Mouse (Mus musculus): ENCODE measurements around the gene Jmy. TPM values are rescaled to one million over a fixed set of nuclear protein-coding genes. Genes with fewer than 3 reads are reported as not detected.

Gene Jmy
- polyA plus RNA-seq (2012; fragmentation: generic; extraction: Trizol), result 4.1 TPM

GRCm38 (mm10) chr13:93499167-93499972 lies at the start of gene Jmy:
TSS of gene Jmy (minus strand) at chr13:93499808.
- peak within 1 kb of the TSS; percentile 34 for H3ac ChIP-seq (ENCODE audit: control insufficient read depth, insufficient read length)
- peaks cover 27% of the 10 kb centered on the region for H3K79me2 ChIP-seq (ENCODE audit: control insufficient read depth, insufficient read depth)
- H3K4me3 ChIP-seq, result peak within 1 kb of the TSS; percentile 69
- no peaks in the 10 kb centered on the region for H3K27me3 ChIP-seq (ENCODE audit: control insufficient read depth, insufficient read depth, insufficient read length)
- no peak for TF ChIP-seq MYOG (IDR thresholded peaks at IDR 0.05; ENCODE audit: control insufficient read depth in 1 of 3, insufficient read depth in 1 of 3, insufficient read length in 2 of 3, low read depth in 2 of 3)
- no peak for TF ChIP-seq SRF (IDR thresholded peaks at IDR 0.05; ENCODE audit: control insufficient read depth, insufficient read length, low read depth)
- TF ChIP-seq TCF3 (IDR thresholded peaks at IDR 0.05; ENCODE audit: insufficient read length, low read depth), result no peak
- no peak for TF ChIP-seq MAX (IDR thresholded peaks at IDR 0.05; ENCODE audit: low read depth)
- peak; percentile 95 for TF ChIP-seq POLR2A (IDR thresholded peaks at IDR 0.05; ENCODE audit: insufficient read length, low read depth)
- TF ChIP-seq REST (IDR thresholded peaks at IDR 0.05; ENCODE audit: insufficient read depth, insufficient read length), result no peak
- peak; percentile 83 for TF ChIP-seq POLR2AphosphoS2 (IDR thresholded peaks at IDR 0.05; ENCODE audit: insufficient read length, low read depth)
- no peak for TF ChIP-seq CEBPB (IDR thresholded peaks at IDR 0.05; ENCODE audit: insufficient read depth, poor library complexity, severe bottlenecking)
- TF ChIP-seq E2F4 (IDR thresholded peaks at IDR 0.05; ENCODE audit: insufficient read depth), result no peak
- TF ChIP-seq USF1 (IDR thresholded peaks at IDR 0.05; ENCODE audit: low read depth), result peak; percentile 37
- TF ChIP-seq MYOD1 (IDR thresholded peaks at IDR 0.05; ENCODE audit: control insufficient read depth in 1 of 3, insufficient read length in 2 of 3, low read depth in 2 of 3), result no peak
- no peak for TF ChIP-seq TCF12 (IDR thresholded peaks at IDR 0.05; ENCODE audit: insufficient read depth, poor library complexity, severe bottlenecking)
- H3K4me2 ChIP-seq (ENCODE audit: low read depth), result peak within 1 kb of the TSS; percentile 89
- no peaks in the 10 kb centered on the region for H3K36me3 ChIP-seq (ENCODE audit: control insufficient read depth, insufficient read depth)

- H3K4me3 ChIP-seq, result no peak overlapping the region
- H3K36me3 ChIP-seq (ENCODE audit: control insufficient read depth, insufficient read depth), result no peaks in the 10 kb centered on the region
- TF ChIP-seq USF1 (IDR thresholded peaks at IDR 0.05; ENCODE audit: low read depth), result no peak
- TF ChIP-seq POLR2AphosphoS2 (IDR thresholded peaks at IDR 0.05; ENCODE audit: insufficient read length, low read depth), result no peak
- TF ChIP-seq TCF12 (IDR thresholded peaks at IDR 0.05; ENCODE audit: insufficient read depth, poor library complexity, severe bottlenecking), result no peak
- TF ChIP-seq POLR2A (IDR thresholded peaks at IDR 0.05; ENCODE audit: insufficient read length, low read depth), result no peak
- TF ChIP-seq E2F4 (IDR thresholded peaks at IDR 0.05; ENCODE audit: insufficient read depth), result no peak
- TF ChIP-seq CEBPB (IDR thresholded peaks at IDR 0.05; ENCODE audit: insufficient read depth, poor library complexity, severe bottlenecking), result no peak
- TF ChIP-seq SRF (IDR thresholded peaks at IDR 0.05; ENCODE audit: control insufficient read depth, insufficient read length, low read depth), result no peak
- TF ChIP-seq MYOD1 (IDR thresholded peaks at IDR 0.05; ENCODE audit: control insufficient read depth in 1 of 3, insufficient read length in 2 of 3, low read depth in 2 of 3), result no peak
- TF ChIP-seq MAX (IDR thresholded peaks at IDR 0.05; ENCODE audit: low read depth), result no peak
- TF ChIP-seq TCF3 (IDR thresholded peaks at IDR 0.05; ENCODE audit: insufficient read length, low read depth), result no peak
- TF ChIP-seq REST (IDR thresholded peaks at IDR 0.05; ENCODE audit: insufficient read depth, insufficient read length), result no peak
- no peak for TF ChIP-seq MYOG (IDR thresholded peaks at IDR 0.05; ENCODE audit: control insufficient read depth in 1 of 3, insufficient read depth in 1 of 3, insufficient read length in 2 of 3, low read depth in 2 of 3)
- H3K79me2 ChIP-seq (ENCODE audit: control insufficient read depth, insufficient read depth), result no peaks in the 10 kb centered on the region
- no peak overlapping the region for H3ac ChIP-seq (ENCODE audit: control insufficient read depth, insufficient read length)
- H3K27me3 ChIP-seq (ENCODE audit: control insufficient read depth, insufficient read depth, insufficient read length), result no peaks in the 10 kb centered on the region
- no peak overlapping the region for H3K4me2 ChIP-seq (ENCODE audit: low read depth)
These were observed 48.0 kb upstream of the Jmy start for GRCm38 (mm10) chr13:93547641-93548040.

- H3K4me3 ChIP-seq, result no peak overlapping the region
- H3K79me2 ChIP-seq (ENCODE audit: control insufficient read depth, insufficient read depth), result no peaks in the 10 kb centered on the region
- H3ac ChIP-seq (ENCODE audit: control insufficient read depth, insufficient read length), result no peak overlapping the region
- H3K4me2 ChIP-seq (ENCODE audit: low read depth), result no peak overlapping the region
- H3K36me3 ChIP-seq (ENCODE audit: control insufficient read depth, insufficient read depth), result no peaks in the 10 kb centered on the region
- H3K27me3 ChIP-seq (ENCODE audit: control insufficient read depth, insufficient read depth, insufficient read length), result no peaks in the 10 kb centered on the region
- TF ChIP-seq SRF (IDR thresholded peaks at IDR 0.05; ENCODE audit: control insufficient read depth, insufficient read length, low read depth) (no peak), POLR2AphosphoS2 (IDR thresholded peaks at IDR 0.05; ENCODE audit: insufficient read length, low read depth) (no peak), CEBPB (IDR thresholded peaks at IDR 0.05; ENCODE audit: insufficient read depth, poor library complexity, severe bottlenecking) (no peak), TCF12 (IDR thresholded peaks at IDR 0.05; ENCODE audit: insufficient read depth, poor library complexity, severe bottlenecking) (no peak), POLR2A (IDR thresholded peaks at IDR 0.05; ENCODE audit: insufficient read length, low read depth) (no peak), MYOD1 (IDR thresholded peaks at IDR 0.05; ENCODE audit: control insufficient read depth in 1 of 3, insufficient read length in 2 of 3, low read depth in 2 of 3) (no peak), REST (IDR thresholded peaks at IDR 0.05; ENCODE audit: insufficient read depth, insufficient read length) (no peak), MAX (IDR thresholded peaks at IDR 0.05; ENCODE audit: low read depth) (no peak), USF1 (IDR thresholded peaks at IDR 0.05; ENCODE audit: low read depth) (no peak), MYOG (IDR thresholded peaks at IDR 0.05; ENCODE audit: control insufficient read depth in 1 of 3, insufficient read depth in 1 of 3, insufficient read length in 2 of 3, low read depth in 2 of 3) (no peak), E2F4 (IDR thresholded peaks at IDR 0.05; ENCODE audit: insufficient read depth) (no peak), TCF3 (IDR thresholded peaks at IDR 0.05; ENCODE audit: insufficient read length, low read depth) (no peak)
These were observed 46.4 kb upstream of the Jmy start for GRCm38 (mm10) chr13:93546011-93546410.

- Histone ChIP-seq H3K4me2 (ENCODE audit: low read depth) (no peak overlapping the region), H3ac (ENCODE audit: control insufficient read depth, insufficient read length) (no peak overlapping the region), H3K36me3 (ENCODE audit: control insufficient read depth, insufficient read depth) (no peaks in the 10 kb centered on the region), H3K27me3 (ENCODE audit: control insufficient read depth, insufficient read depth, insufficient read length) (no peaks in the 10 kb centered on the region), H3K79me2 (ENCODE audit: control insufficient read depth, insufficient read depth) (no peaks in the 10 kb centered on the region), H3K4me3 (no peak overlapping the region)
- TF ChIP-seq TCF3 (IDR thresholded peaks at IDR 0.05; ENCODE audit: insufficient read length, low read depth), result no peak
- TF ChIP-seq TCF12 (IDR thresholded peaks at IDR 0.05; ENCODE audit: insufficient read depth, poor library complexity, severe bottlenecking), result no peak
- TF ChIP-seq MAX (IDR thresholded peaks at IDR 0.05; ENCODE audit: low read depth), result no peak
- TF ChIP-seq POLR2A (IDR thresholded peaks at IDR 0.05; ENCODE audit: insufficient read length, low read depth), result no peak
These were observed 44.7 kb upstream of the Jmy start for GRCm38 (mm10) chr13:93544274-93544673.
